21 mouse cellular contexts compared by ENCODE assay signal in the genomic region with DNA sequence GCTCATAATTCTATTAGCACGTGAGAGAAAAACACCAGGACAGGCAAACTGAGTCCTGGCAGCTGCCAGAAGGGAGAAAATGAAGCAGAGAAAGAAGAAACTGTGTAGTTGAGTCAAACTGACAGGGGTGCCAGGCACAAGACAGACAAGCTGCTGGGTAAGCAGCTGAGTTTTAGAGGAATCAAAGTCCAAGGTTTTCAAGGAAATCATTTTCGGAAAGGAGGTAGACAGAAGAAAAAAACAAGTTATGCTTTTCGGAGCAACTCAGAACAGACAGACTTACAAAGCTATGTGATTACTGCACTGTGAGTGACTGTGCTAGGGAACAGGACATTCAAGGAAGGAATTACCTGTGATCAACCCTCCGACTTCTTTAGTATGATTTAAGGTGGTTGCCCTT. TPM values are rescaled to one million over a fixed set of nuclear protein-coding genes. Genes with fewer than 3 reads are reported as not detected.
DNase-seq lines count a peak whose midpoint lies in the region; ATAC-seq and TF ChIP-seq lines count a peak whose summit lies in the region.
"Had no signal": no experiment of that assay in that cellular context is flagged by ENCODE, and none has a peak within 500 bp of the region (broad histone marks: within the 10 kb centered on the region; RNA-seq: fewer than 3 reads in every experiment).

No protein-coding gene starts in this region.

- TF ChIP-seq CTCF in kidney, adult 2 months (conservative IDR thresholded peaks at IDR 0.05; ENCODE audit: insufficient read depth, insufficient read length, low read depth, low read length) = no peak

- H3K27ac ChIP-seq in kidney, adult 2 months (ENCODE audit: insufficient read depth, low read depth, low read length) = peak overlapping the region; percentile 91
- H3K27ac ChIP-seq in kidney, embryonic 15.5 days = no peak overlapping the region
- H3K27ac ChIP-seq in kidney, embryonic 16.5 days (ENCODE audit: low read length) = no peak overlapping the region
- no peak overlapping the region for H3K27ac ChIP-seq in kidney, embryonic 14.5 days (ENCODE audit: low read depth, low read length)

- no peaks in the 10 kb centered on the region for H3K9me3 ChIP-seq in kidney, embryonic 15.5 days (replicated peaks)
- H3K9me3 ChIP-seq in kidney, embryonic 16.5 days (ENCODE audit: low read length) = no peaks in the 10 kb centered on the region
- no peaks in the 10 kb centered on the region for H3K9me3 ChIP-seq in kidney, embryonic 14.5 days (ENCODE audit: control insufficient read depth, low read length)
- H3K9me3 ChIP-seq: G1E had no signal

- no peak for ATAC-seq in kidney, embryonic 15.5 days (replicated peaks; ENCODE audit: low FRiP score)
- ATAC-seq in kidney, embryonic 16.5 days (ENCODE audit: low FRiP score, low TSS enrichment) = no peak
- ATAC-seq in kidney, embryonic 14.5 days (ENCODE audit: low FRiP score, low TSS enrichment) = no peak
- ATAC-seq: activated CD4-positive, CD25-positive, alpha-beta regulatory T cell, adult 4 months; CD4-positive, CD25-positive, alpha-beta regulatory T cell, adult 4 months; Patski had no signal

- no peak overlapping the region for H3K4me2 ChIP-seq in kidney, embryonic 15.5 days
- no peak overlapping the region for H3K4me2 ChIP-seq in kidney, embryonic 16.5 days (replicated peaks; ENCODE audit: low read depth, low read length)
- no peak overlapping the region for H3K4me2 ChIP-seq in kidney, embryonic 14.5 days (replicated peaks; ENCODE audit: low read depth, low read length)

- no peak for TF ChIP-seq POLR2A in kidney, adult 2 months (IDR thresholded peaks at IDR 0.05; ENCODE audit: low read depth, low read length)

- H3K4me3 ChIP-seq in kidney, adult 2 months (ENCODE audit: insufficient read depth, low read depth, low read length) = no peak overlapping the region
- no peak overlapping the region for H3K4me3 ChIP-seq in kidney, embryonic 15.5 days (replicated peaks)
- H3K4me3 ChIP-seq in kidney, embryonic 16.5 days (ENCODE audit: low read length) = no peak overlapping the region
- H3K4me3 ChIP-seq in kidney, embryonic 14.5 days (ENCODE audit: low read length) = no peak overlapping the region

- H3K9ac ChIP-seq in kidney, embryonic 15.5 days = no peak overlapping the region
- no peak overlapping the region for H3K9ac ChIP-seq in kidney, embryonic 16.5 days (replicated peaks; ENCODE audit: low read length)
- no peak overlapping the region for H3K9ac ChIP-seq in kidney, embryonic 14.5 days (ENCODE audit: low read depth, low read length)

- WGBS in kidney, adult 2 months = 50% methylated on average over 4 of the region's 4 CpGs
- 77% methylated on average over 4 of the region's 4 CpGs for WGBS in kidney, embryonic 15.5 days
- WGBS in kidney, embryonic 16.5 days = 77% methylated on average over 4 of the region's 4 CpGs
- 82% methylated on average over 4 of the region's 4 CpGs for WGBS in kidney, embryonic 14.5 days

- no peaks in the 10 kb centered on the region for H3K36me3 ChIP-seq in kidney, adult 2 months (ENCODE audit: control insufficient read depth, insufficient read depth, low read length)
- H3K36me3 ChIP-seq in kidney, embryonic 15.5 days = no peaks in the 10 kb centered on the region
- no peaks in the 10 kb centered on the region for H3K36me3 ChIP-seq in kidney, embryonic 16.5 days (ENCODE audit: insufficient read depth, low read length)
- no peaks in the 10 kb centered on the region for H3K36me3 ChIP-seq in kidney, embryonic 14.5 days (ENCODE audit: control insufficient read depth, insufficient read depth, low read length)
- H3K36me3 ChIP-seq: G1E had no signal

- peak; percentile 71 for DNase-seq in kidney, adult 2 months
- peak; percentile 57 for DNase-seq in kidney, adult 9 months
- DNase-seq in kidney, postnatal 36 days = peak; percentile 14 to 19
- DNase-seq: adrenal gland, adult 2 months; adrenal gland, adult 8-10 months; adrenal gland, postnatal 10 days; adrenal gland, postnatal 14 days; adrenal gland, postnatal 25 days; adrenal gland, postnatal 36 days; B cell, adult 2 months; cerebellum, adult 11 months; cerebellum, adult 11-12 months; cerebellum, adult 18-20 months had no signal

- H3K4me1 ChIP-seq in kidney, adult 2 months (ENCODE audit: control insufficient read depth, insufficient read depth, low read length) = peaks cover 7% of the 10 kb centered on the region; the same call in 1 of the 2 replicates
- H3K4me1 ChIP-seq in kidney, embryonic 15.5 days = no peaks in the 10 kb centered on the region
- H3K4me1 ChIP-seq in kidney, embryonic 16.5 days (ENCODE audit: insufficient read depth, low read length) = no peaks in the 10 kb centered on the region
- H3K4me1 ChIP-seq in kidney, embryonic 14.5 days (ENCODE audit: control insufficient read depth, insufficient read depth, low read length) = no peaks in the 10 kb centered on the region

- H3K27me3 ChIP-seq in kidney, adult 2 months (replicated peaks; ENCODE audit: control insufficient read depth, insufficient read depth, low read length) = no peaks in the 10 kb centered on the region
- H3K27me3 ChIP-seq in kidney, embryonic 15.5 days = no peaks in the 10 kb centered on the region
- H3K27me3 ChIP-seq in kidney, embryonic 16.5 days (ENCODE audit: insufficient read depth, low read length) = no peaks in the 10 kb centered on the region
- no peaks in the 10 kb centered on the region for H3K27me3 ChIP-seq in kidney, embryonic 14.5 days (ENCODE audit: control insufficient read depth, insufficient read depth, low read length)
- H3K27me3 ChIP-seq: CH12.LX, Patski had no signal

RNA-seq across cellular contexts. Expression of gene Plod2, which starts 17.5 kb away (rescaled TPM):
- 11.3 and 11.4 TPM in 2 replicates for polyA plus RNA-seq in kidney, adult 2 months (2012; rRNA removed)
- 41.5 and 41.9 TPM in 2 replicates for polyA plus RNA-seq in kidney, embryonic 15.5 days (2015; fragmentation: Nextera tagmentation; extraction: Ambion mirVana)
- polyA plus RNA-seq in kidney, embryonic 16.5 days (2015; fragmentation: Nextera tagmentation; extraction: Ambion mirVana) = 42.1 and 42.7 TPM in 2 replicates
- polyA plus RNA-seq in kidney, embryonic 14.5 days (2014; fragmentation: Nextera tagmentation; extraction: Ambion mirVana) = 30.2 and 37.1 TPM in 2 replicates

Comparison
In these comparisons a context has a peak if more than half of its experiments do, and no peak if none do; other contexts are left out.
1. DNase-seq: peak in every context shown above with its lines; median percentile 71 in kidney, adult 2 months; 57 in kidney, adult 9 months; 16 in kidney, postnatal 36 days.